ENCODE assay signal across 10 mouse cellular contexts in genomic region chr15:81049401-81050053, GRCm38 (mm10).
A peak's percentile ranks its signal among the peaks of the same experiment; 100 is the strongest.
DNase-seq lines count a peak whose midpoint lies in the region; ATAC-seq and TF ChIP-seq lines count a peak whose summit lies in the region.
"Had no signal": no experiment of that assay in that cellular context is flagged by ENCODE, and none has a peak within 500 bp of the region (broad histone marks: within the 10 kb centered on the region; RNA-seq: fewer than 3 reads in every experiment).

No protein-coding gene starts in this region.

- no peak for ATAC-seq in forebrain, postnatal 0 days
- no peak for ATAC-seq in forebrain, embryonic 11.5 days (replicated peaks; ENCODE audit: low FRiP score)

- DNase-seq in forebrain, postnatal 0 days, result peak; percentile 35
- no peak for DNase-seq in forebrain, embryonic 11.5 days (ENCODE audit: low spot score)
- peak; percentile 64 for DNase-seq in testis, postnatal 10 days (ENCODE audit: low spot score)
- DNase-seq in testis, postnatal 14 days (ENCODE audit: low spot score), result no peak
- DNase-seq in kidney, postnatal 36 days, result peak; percentile 35 to 71
- DNase-seq in frontal cortex, postnatal 36 days (ENCODE audit: low spot score in 2 of 2), result no peak
- DNase-seq in gastrocnemius, postnatal 10 days, result no peak
- no peak for DNase-seq in neural tube, embryonic 10.5 days (ENCODE audit: extremely low spot score, low spot score)

- no peak overlapping the region for H3K4me3 ChIP-seq in forebrain, postnatal 0 days (ENCODE audit: low read depth, low read length)
- H3K4me3 ChIP-seq in forebrain, embryonic 11.5 days (ENCODE audit: low read depth, low read length), result no peak overlapping the region
- H3K4me3 ChIP-seq: hindbrain, embryonic 15.5 days; neural tube, embryonic 12.5 days had no signal

- WGBS in forebrain, postnatal 0 days, result 73% methylated on average over 6 of the region's 6 CpGs
- 76% methylated on average over 6 of the region's 6 CpGs for WGBS in forebrain, embryonic 11.5 days

- TF ChIP-seq CTCF in forebrain, postnatal 0 days (IDR thresholded peaks at IDR 0.05; ENCODE audit: low read depth), result peak; percentile 65

- no peaks in the 10 kb centered on the region for H3K9me3 ChIP-seq in forebrain, postnatal 0 days (ENCODE audit: low read length)
- H3K9me3 ChIP-seq in forebrain, embryonic 11.5 days (ENCODE audit: control insufficient read depth, low read length), result no peaks in the 10 kb centered on the region
- H3K9me3 ChIP-seq: hindbrain, embryonic 15.5 days; neural tube, embryonic 12.5 days had no signal

- H3K27ac ChIP-seq in forebrain, postnatal 0 days (ENCODE audit: low read depth, low read length), result no peak overlapping the region
- no peak overlapping the region for H3K27ac ChIP-seq in forebrain, embryonic 11.5 days (ENCODE audit: low read depth, low read length)
- H3K27ac ChIP-seq: hindbrain, embryonic 15.5 days; neural tube, embryonic 12.5 days had no signal

- H3K36me3 ChIP-seq in forebrain, postnatal 0 days (ENCODE audit: insufficient read depth), result no peaks in the 10 kb centered on the region; the same call in 1 of the 2 replicates
- no peaks in the 10 kb centered on the region for H3K36me3 ChIP-seq in forebrain, embryonic 11.5 days (ENCODE audit: control insufficient read depth, insufficient read depth, low read length)
- H3K36me3 ChIP-seq: hindbrain, embryonic 15.5 days had no signal

- no peak overlapping the region for H3K4me2 ChIP-seq in forebrain, postnatal 0 days (ENCODE audit: low read depth)
- H3K4me2 ChIP-seq in forebrain, embryonic 11.5 days (ENCODE audit: low read depth, low read length, severe bottlenecking), result no peak overlapping the region
- H3K4me2 ChIP-seq: hindbrain, embryonic 15.5 days; neural tube, embryonic 12.5 days had no signal

- no peaks in the 10 kb centered on the region for H3K4me1 ChIP-seq in forebrain, postnatal 0 days (ENCODE audit: insufficient read depth)
- no peaks in the 10 kb centered on the region for H3K4me1 ChIP-seq in forebrain, embryonic 11.5 days (replicated peaks; ENCODE audit: control insufficient read depth, insufficient read depth, low read length)
- H3K4me1 ChIP-seq: neural tube, embryonic 12.5 days had no signal

- no peaks in the 10 kb centered on the region for H3K27me3 ChIP-seq in forebrain, postnatal 0 days (ENCODE audit: insufficient read depth, low read length)
- H3K27me3 ChIP-seq in forebrain, embryonic 11.5 days (ENCODE audit: control insufficient read depth, insufficient read depth, low read length), result no peaks in the 10 kb centered on the region
- H3K27me3 ChIP-seq: hindbrain, embryonic 15.5 days; neural tube, embryonic 12.5 days had no signal

- H3K9ac ChIP-seq in forebrain, postnatal 0 days, result no peak overlapping the region
- H3K9ac ChIP-seq in forebrain, embryonic 11.5 days (ENCODE audit: low read length), result no peak overlapping the region
- H3K9ac ChIP-seq: hindbrain, embryonic 15.5 days; neural tube, embryonic 12.5 days had no signal

Comparison
In these comparisons a context has a peak if more than half of its experiments do, and no peak if none do; other contexts are left out.
1. DNase-seq: peak in forebrain, postnatal 0 days (single experiment), testis, postnatal 10 days (single experiment) and kidney, postnatal 36 days (2 of 2); none in forebrain, embryonic 11.5 days (single experiment), testis, postnatal 14 days (single experiment), frontal cortex, postnatal 36 days (0 of 2), gastrocnemius, postnatal 10 days (single experiment) and neural tube, embryonic 10.5 days (single experiment).